Mouse (Mus musculus) frontal cortex, postnatal 25 days (tissue): ENCODE measurements at regions not wholly inside any gene's neighbourhood (a gene's known extent, or its start where the extent isn't known, plus 50 kb on each side); places are given as distances from the start of the nearest gene placed in this dataset.

Source experiments
- DNase-seq, 2 experiments: peaks; one replicate each; pipeline ENCODE4 v3.0.0; 2022; ENCODE audit warnings: low spot score in 2 of 2

- DNase-seq = no peak
Observed at GRCm38 (mm10) chr8:109012655-109013054, 481.2 kb upstream of the Pmfbp1 start.

- DNase-seq = no peak
Observed at GRCm38 (mm10) chr8:109013577-109013976, 480.2 kb upstream of the Pmfbp1 start.

DNA sequence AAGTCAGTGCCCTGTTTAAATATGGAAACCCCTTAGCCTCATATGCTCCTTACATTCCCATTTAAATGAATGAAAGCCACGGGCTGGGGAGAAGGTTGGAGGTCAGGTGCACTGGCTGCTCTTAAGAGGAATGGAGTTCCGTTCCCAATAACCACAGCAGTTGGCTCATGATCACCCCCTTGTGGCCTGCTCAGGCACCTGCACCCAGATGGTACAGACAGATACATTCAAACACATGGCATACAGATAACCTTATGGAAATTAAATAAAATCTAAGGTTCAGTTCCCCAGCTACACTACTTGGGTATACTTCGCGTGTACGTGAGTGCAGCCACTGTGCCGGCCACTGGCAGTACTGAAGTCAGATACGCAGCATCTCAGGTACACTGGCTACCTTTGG is 479.1 kb upstream of the Pmfbp1 start:
- DNase-seq = no peak

DNA sequence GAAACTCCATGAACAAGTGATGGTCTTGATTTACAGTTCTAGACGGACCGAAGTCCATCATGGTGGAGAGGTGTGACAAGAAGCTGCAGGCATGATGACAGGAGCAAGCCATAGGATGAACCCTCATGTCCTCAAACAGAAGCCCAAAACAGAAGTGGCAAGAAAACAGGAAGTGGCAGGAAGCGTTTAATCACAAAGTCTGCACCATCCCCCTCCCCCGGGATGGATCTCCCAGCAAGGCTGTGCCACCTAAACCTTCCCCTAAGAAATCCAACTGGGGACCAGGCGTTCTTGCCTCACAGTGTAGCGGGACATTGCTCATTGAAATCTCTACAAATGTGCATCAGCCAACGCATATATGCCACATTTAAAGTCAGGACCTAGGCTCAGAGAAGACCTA is 474.3 kb upstream of the Pmfbp1 start:
- DNase-seq = no peak

- DNase-seq = no peak
Observed at GRCm38 (mm10) chr8:109020102-109020501, 473.7 kb upstream of the Pmfbp1 start.

GRCm38 (mm10) chr8:109027923-109028322 is 465.9 kb upstream of the Pmfbp1 start:
- DNase-seq = no peak

DNA sequence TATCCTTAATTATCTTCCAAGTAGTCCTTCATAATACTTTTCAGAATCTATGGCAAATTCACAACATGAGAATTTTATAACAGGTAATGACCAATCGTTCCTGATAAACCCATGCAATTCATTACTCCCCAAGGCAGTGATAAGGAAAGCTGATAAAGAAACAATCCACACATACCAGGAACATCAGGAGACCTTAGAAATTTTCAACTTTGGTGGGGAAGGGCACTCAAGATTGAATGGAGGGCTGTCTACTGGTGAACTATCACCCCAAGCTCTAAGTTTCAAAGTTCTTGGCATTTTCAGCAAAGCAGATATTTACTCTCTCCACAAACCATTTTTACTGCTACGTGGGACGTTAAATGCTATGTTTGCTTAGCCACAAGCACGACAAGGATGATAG is 440.2 kb upstream of the Pmfbp1 start:
- no peak for DNase-seq

DNA sequence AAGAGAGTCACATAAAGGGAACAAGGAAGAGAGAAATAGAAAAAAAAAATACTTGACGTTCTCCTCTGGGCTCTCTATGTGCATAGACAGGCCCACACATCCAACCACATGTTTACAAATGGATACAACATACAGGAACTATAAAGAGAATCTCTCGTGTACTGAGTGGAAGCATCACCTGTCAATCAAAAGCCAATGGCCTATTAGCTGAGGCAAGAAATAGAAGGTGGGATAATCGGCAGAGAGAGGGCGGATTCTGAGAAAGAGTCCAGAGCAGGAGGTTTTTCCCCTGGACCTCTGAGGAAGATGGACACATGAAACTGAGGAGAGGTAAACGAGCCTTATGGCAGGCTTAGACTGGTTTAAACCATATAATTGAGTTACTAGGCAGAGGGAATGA is 434.7 kb upstream of the Pmfbp1 start:
- DNase-seq = no peak

- no peak for DNase-seq
Observed at GRCm38 (mm10) chr8:109062376-109062775, 431.5 kb upstream of the Pmfbp1 start.

DNA sequence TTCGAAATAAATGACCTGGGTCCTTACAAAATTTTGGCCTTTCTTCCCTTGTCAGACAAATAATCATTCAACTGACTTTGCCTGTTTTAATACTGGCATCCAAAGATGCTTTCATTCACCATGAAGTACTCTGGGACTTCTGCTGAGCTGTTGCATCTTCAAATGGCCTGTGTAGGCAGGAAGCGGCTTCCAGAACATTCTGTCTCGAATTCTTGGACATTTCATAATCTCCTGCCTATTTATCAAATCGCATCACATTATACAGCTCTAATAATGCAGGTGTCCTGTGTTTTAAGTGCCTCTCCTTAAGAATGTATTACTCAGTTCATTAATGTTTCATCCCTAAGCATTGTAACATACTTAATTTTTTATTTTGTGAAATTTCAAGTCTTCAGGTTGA is 420.1 kb upstream of the Pmfbp1 start:
- no peak for DNase-seq

DNA sequence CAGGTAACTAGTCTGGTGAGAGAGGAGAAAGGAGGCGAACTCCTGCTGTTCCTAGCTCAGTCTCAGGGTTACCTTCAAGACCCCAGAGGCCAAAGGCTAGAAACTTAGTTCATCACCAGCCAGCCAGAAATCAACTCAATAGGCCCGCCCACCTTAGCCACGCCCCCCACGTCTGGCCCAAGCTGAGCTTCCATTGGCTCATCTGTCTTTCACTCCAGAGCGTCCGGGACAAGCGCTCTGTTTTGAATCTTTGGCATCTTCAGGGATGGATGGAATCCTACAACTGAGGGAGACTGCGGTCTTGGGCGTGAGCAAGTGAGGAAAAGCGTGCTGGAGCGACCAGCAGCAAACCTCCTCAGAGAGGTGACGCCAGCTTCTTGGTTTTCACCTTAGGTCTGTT is 418.8 kb upstream of the Pmfbp1 start:
- DNase-seq = no peak

DNA sequence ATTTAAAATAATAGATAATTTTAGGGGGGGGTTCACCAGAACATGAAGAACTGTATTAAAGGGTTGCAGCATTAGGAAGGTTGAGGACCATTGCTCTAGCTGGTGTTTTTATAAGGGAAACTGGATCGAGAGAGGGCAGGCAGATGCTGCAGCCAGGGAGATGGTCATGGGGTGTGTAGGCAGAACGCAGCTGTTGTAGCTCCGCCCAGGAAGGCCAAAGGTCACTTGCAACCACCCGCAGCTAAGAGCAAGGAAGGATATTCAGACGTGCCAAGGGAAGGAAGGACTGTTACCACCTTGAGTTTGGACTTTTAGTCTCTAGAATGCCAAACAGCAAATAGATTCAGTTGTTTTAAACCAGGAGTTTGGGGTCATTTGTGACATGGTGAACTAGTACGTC is 414.6 kb upstream of the Pmfbp1 start:
- no peak for DNase-seq

- DNase-seq = no peak
Observed at GRCm38 (mm10) chr8:109081295-109081694, 412.5 kb upstream of the Pmfbp1 start.

- no peak for DNase-seq
Observed at GRCm38 (mm10) chr8:109085134-109085533, 408.7 kb upstream of the Pmfbp1 start.

DNA sequence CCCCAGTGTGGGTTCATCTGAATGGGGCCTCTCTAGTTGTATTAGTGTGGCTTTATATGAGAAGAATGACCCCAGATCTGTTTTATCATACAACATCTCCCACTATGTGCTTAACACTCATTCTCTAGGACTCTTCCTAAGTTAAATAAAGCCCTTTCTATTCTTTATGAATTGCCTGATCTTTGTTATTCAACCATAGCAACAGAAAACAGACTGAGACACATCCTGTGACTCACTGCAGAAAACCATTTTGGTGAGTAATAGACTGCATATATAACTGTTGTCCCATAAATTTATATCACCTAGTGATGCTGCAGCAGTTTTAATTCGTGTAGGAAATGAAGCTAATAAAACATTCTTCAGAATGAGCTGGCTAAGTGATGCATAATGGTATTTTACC is 406.0 kb upstream of the Pmfbp1 start:
- DNase-seq = no peak

- no peak for DNase-seq
Observed at GRCm38 (mm10) chr8:109099671-109100070, 394.2 kb upstream of the Pmfbp1 start.

DNA sequence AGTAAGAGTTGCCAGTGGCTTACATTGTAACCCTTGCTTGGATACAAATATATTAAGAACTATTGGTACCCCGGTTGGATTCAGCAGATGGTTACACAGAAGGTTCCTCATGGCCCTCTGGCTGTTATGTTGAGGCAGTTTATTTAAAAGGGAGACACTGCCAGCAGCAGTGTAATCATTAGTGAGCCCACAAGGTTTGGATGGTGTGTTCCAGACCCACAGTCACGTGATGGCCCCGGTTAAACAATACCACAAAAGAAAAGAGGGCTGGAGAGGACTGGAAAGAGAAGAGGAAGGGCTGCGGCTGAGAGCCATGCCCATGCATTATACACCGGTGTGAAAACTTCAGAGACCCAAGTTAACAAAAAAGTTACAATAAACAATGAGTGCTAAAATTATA is 392.4 kb upstream of the Pmfbp1 start:
- no peak for DNase-seq

DNA sequence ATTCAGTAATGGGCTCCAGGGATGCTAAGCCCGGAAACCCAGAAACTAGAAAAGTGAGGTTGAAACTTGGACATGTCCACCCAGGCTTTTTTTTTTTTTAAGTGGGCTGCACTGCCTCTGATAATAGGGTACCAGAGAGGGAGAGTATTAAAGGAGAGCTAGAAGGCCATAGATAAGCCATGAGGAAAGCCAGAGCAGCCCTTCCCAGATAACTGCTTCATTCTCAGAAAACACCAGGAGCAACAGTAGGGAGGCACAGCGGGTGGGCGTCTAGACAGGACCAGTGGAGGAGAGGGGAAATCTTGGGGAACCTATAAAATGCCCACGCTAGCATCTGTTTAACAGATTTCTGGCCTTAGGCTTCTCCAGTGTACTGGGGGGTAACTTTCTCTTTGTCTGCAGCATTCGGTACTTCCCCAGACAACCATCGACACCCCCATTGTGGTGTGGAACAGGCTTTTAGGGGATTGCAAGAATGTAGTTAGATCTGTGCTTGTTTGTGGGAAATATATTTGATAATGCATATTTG is 389.0 kb upstream of the Pmfbp1 start:
- DNase-seq = no peak

DNA sequence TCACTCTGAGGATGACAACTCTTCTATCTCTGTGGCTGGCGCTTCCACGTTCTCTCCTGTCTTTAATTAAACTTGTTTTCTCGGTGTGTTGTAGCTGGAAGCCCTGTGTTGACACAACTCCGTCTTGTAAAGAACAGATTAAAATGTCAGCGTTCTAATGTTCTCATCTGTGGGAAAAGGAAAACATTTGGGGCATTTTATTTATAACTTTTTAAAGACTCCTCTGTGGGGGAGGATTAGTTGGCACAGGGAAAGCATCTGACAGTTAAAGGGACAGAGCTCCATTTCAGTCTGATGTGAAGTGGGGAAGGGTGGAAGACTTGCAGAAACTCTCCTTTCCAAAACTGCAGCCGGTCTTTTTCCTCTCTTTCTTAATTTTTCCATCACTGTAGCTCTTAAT is 388.1 kb upstream of the Pmfbp1 start:
- no peak for DNase-seq

GRCm38 (mm10) chr8:109106971-109107370 is 386.9 kb upstream of the Pmfbp1 start:
- DNase-seq = no peak

DNA sequence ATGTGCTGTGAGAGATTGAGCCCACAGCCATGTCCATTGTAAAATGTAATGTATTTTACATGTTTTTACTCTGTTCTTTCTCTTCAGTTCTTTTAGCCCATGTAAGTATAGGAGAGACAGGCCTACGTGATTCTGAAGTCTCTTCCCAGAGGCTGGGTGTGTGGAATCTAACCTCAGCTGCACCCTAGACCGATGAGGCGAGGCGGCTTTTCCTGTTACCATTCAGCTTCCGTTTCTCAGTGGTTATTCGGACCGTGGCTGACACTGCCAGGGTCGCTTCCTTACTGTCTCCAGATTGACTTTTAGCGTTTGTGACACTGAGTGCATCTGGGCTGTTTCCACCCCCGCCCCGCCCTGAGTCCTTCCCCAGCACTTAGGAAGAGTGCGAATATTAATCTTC is 386.1 kb upstream of the Pmfbp1 start:
- DNase-seq = no peak

DNA sequence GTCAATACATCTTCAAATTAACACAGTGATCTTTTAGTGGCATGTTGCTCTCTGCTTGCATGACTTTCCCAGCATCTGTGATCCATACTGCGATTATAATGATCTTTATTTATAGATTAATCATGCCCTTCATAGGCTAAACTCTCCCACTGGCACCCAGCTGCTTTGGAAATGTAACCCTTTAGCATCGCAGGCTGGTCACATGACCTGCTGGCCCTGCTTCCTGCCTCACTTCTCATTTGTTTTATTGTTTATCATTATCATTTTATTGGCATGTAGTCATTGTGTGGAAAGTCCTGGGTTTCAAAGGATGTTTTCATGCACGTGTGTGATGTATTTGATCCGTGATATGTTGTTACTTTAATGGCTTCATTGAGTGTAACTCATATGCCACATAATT is 384.4 kb upstream of the Pmfbp1 start:
- DNase-seq = no peak

GRCm38 (mm10) chr8:109121776-109122175 is 372.1 kb upstream of the Pmfbp1 start:
- DNase-seq = no peak

GRCm38 (mm10) chr8:109142495-109143158 is 351.2 kb upstream of the Pmfbp1 start:
- DNase-seq = no peak
